Mouse (Mus musculus) kidney, adult 2 months (tissue): ENCODE data around the gene Pola1. TPM values are rescaled to one million over a fixed set of nuclear protein-coding genes. Genes with fewer than 3 reads are reported as not detected.
A peak's percentile ranks its signal among the peaks of the same experiment; 100 is the strongest.

Experiments
- DNase-seq: peaks from one replicate; pipeline ENCODE4 v3.0.0; 2021
- H3K27ac ChIP-seq: fragments of 200-500 bp; 2 replicates; pipeline ENCODE4 v1.5.1; 2012; ENCODE audit warnings: low read depth, low read length, control low read depth, inconsistent platforms; ENCODE audit not compliant: insufficient read depth
- H3K27me3 ChIP-seq: fragments of 200-500 bp; replicated peaks from 2 replicates; pipeline ENCODE4 v1.6.1; 2012; ENCODE audit warnings: mild to moderate bottlenecking, moderate library complexity, low read length, inconsistent platforms; ENCODE audit not compliant: control insufficient read depth, insufficient read depth
- H3K36me3 ChIP-seq: fragments of 200-500 bp; 2 replicates; pipeline ENCODE4 v1.6.1; 2012; ENCODE audit warnings: mild to moderate bottlenecking, moderate library complexity, low read length, inconsistent platforms; ENCODE audit not compliant: control insufficient read depth, insufficient read depth
- H3K4me1 ChIP-seq: fragments of 200-500 bp; 2 replicates; pipeline ENCODE4 v1.6.1; 2011; ENCODE audit warnings: low read length; ENCODE audit not compliant: control insufficient read depth, insufficient read depth
- H3K4me3 ChIP-seq: fragments of 200-500 bp; 2 replicates; pipeline ENCODE4 v1.5.1; 2011; ENCODE audit warnings: mild to moderate bottlenecking, low read depth, low read length, control low read depth; ENCODE audit not compliant: insufficient read depth
- CTCF ChIP-seq: fragments of 200-500 bp; conservative IDR thresholded peaks from 2 replicates; pipeline ENCODE4 v1.5.1; 2011; ENCODE audit warnings: low read depth, mild to moderate bottlenecking, control low read depth, low read length, moderate library complexity, mixed read lengths; ENCODE audit not compliant: insufficient read depth, insufficient read length
- POLR2A ChIP-seq: fragments of 200-500 bp; IDR thresholded peaks from one replicate; pipeline ENCODE4 v1.6.1; 2011; ENCODE audit warnings: low read depth, low read length, control low read depth
- WGBS: fragments of 180-500 bp; shearing (Covaris S2); methylation state at CpG from one replicate; pipeline ENCODE4 v1.1.7; 2018; 5-methylcytosine and 5-hydroxymethylcytosine counted together
- polyA plus RNA-seq: library from polyadenylated mRNA; depleted of rRNA; stranded (reverse); fragments of >200 nt; gene quantifications from 2 replicates; pipeline ENCODE4 v1.2.3, GENCODE M21; 2012

Gene Pola1
- polyA plus RNA-seq, 1 experiment: 0.45 TPM

- 63% methylated on average over 6 of the region's 6 CpGs for WGBS
- H3K27ac ChIP-seq: no peak overlapping the region
- DNase-seq: no peak
- TF ChIP-seq POLR2A: no peak
- TF ChIP-seq CTCF: no peak
- no peaks in the 10 kb centered on the region for H3K36me3 ChIP-seq
- peaks cover 6% of the 10 kb centered on the region; the same call in 1 of the 2 replicates for H3K27me3 ChIP-seq
- no peaks in the 10 kb centered on the region for H3K4me1 ChIP-seq
- no peak overlapping the region for H3K4me3 ChIP-seq
Observed at GRCm38 (mm10) chrX:93299771-93300170, 332.2 kb downstream of the Pola1 start.

GRCm38 (mm10) chrX:93299046-93299626 lies 332.8 kb downstream of the Pola1 start:
- Histone ChIP-seq H3K36me3 (no peaks in the 10 kb centered on the region), H3K4me3 (no peak overlapping the region), H3K4me1 (no peaks in the 10 kb centered on the region), H3K27ac (no peak overlapping the region), H3K27me3 (peaks cover 10% of the 10 kb centered on the region)
- WGBS: 5% methylated on average over 38 of the region's 43 CpGs
- DNase-seq: no peak
- TF ChIP-seq CTCF (no peak), POLR2A (no peak)

- DNase-seq: no peak
- Histone ChIP-seq H3K36me3 (no peaks in the 10 kb centered on the region), H3K27me3 (peaks cover 10% of the 10 kb centered on the region), H3K4me1 (no peaks in the 10 kb centered on the region), H3K27ac (no peak overlapping the region), H3K4me3 (peak overlapping the region; percentile 4; the same call in 1 of the 2 replicates)
- WGBS: 3% methylated on average over 40 of the region's 40 CpGs
- no peak for TF ChIP-seq CTCF
- TF ChIP-seq POLR2A: no peak
Observed at GRCm38 (mm10) chrX:93297001-93297441, 334.9 kb downstream of the Pola1 start.

GRCm38 (mm10) chrX:93295819-93296218 lies 336.1 kb downstream of the Pola1 start:
- no peak overlapping the region for H3K27ac ChIP-seq
- no peaks in the 10 kb centered on the region for H3K36me3 ChIP-seq
- no peak overlapping the region for H3K4me3 ChIP-seq
- no peak for TF ChIP-seq CTCF
- no peak for TF ChIP-seq POLR2A
- DNase-seq: no peak
- H3K27me3 ChIP-seq: peaks cover 12% of the 10 kb centered on the region
- WGBS: 13% methylated on average over 5 of the region's 5 CpGs
- no peaks in the 10 kb centered on the region for H3K4me1 ChIP-seq

GRCm38 (mm10) chrX:93294736-93295490 lies 337.0 kb downstream of the Pola1 start:
- Histone ChIP-seq H3K4me1 (no peaks in the 10 kb centered on the region), H3K4me3 (no peak overlapping the region), H3K27ac (no peak overlapping the region), H3K27me3 (peaks cover 12% of the 10 kb centered on the region), H3K36me3 (no peaks in the 10 kb centered on the region)
- WGBS: 6% methylated on average over 23 of the region's 25 CpGs
- DNase-seq: no peak
- TF ChIP-seq CTCF (no peak), POLR2A (no peak)

GRCm38 (mm10) chrX:93292031-93292430 lies 339.9 kb downstream of the Pola1 start:
- Histone ChIP-seq H3K4me3 (no peak overlapping the region), H3K27ac (no peak overlapping the region), H3K36me3 (no peaks in the 10 kb centered on the region), H3K27me3 (peaks cover 12% of the 10 kb centered on the region), H3K4me1 (no peaks in the 10 kb centered on the region)
- DNase-seq: no peak
- TF ChIP-seq POLR2A (no peak), CTCF (no peak)
- WGBS: 17% methylated on average over 6 of the region's 6 CpGs

GRCm38 (mm10) chrX:93289851-93290380 lies 342.0 kb downstream of the Pola1 start:
- H3K27ac ChIP-seq: no peak overlapping the region
- 0 out of 2 replicates have a peak, but pooled peaks cover 2% of the 10 kb centered on the region for H3K4me1 ChIP-seq
- H3K36me3 ChIP-seq: no peaks in the 10 kb centered on the region
- TF ChIP-seq POLR2A: no peak
- TF ChIP-seq CTCF: no peak
- H3K4me3 ChIP-seq: no peak overlapping the region
- no peak for DNase-seq
- H3K27me3 ChIP-seq: peaks cover 15% of the 10 kb centered on the region
- WGBS: 8% methylated on average over 12 of the region's 12 CpGs
